Mouse (Mus musculus) natural killer cell, adult 2 months (primary cell): ENCODE results near the gene Serpina3g.

Experiments
- DNase-seq, 2 experiments: peaks; one replicate each; pipeline ENCODE4 v3.0.0; 2022; ENCODE audit warnings: low spot score in 2 of 2

Serpina3g gene

DNA sequence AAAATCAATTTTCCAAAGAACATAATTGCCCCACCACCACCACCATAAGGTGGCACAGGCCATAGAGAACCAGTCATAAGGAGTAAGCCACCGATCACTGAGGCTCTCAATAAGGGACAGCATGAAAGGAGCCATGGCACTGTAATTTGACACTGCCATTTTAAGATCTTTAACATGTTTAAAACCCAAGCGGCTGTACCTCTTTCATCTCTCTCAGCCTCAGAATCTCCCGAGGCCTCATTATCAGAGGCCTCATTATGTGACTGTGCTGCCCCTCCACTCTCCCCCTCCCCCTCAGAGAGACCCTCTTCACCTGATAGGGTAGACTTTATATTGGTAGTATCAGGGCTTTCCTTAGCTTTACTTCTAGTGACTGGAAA is 43.0 kb downstream of the Serpina3g start:
- no peak for DNase-seq

DNA sequence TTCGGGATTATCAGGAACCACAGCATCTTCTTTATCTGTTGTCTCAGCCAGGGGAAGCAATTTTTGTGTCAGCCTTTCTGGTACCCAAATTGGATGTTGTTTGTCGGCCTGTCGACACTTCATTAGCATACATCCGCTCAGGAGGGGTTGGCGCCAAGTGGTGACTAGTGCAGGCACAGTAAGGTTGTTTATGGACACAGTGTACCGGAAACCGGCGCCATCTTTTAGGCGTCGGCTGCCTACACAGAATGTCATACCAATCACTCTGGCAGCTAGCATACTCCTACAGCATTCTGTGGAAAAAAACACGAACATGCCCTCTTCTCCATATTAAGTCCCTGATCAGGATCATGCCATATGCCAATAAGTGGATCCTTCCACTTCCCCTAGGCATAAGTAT is 47.3 kb downstream of the Serpina3g start:
- no peak for DNase-seq

DNA sequence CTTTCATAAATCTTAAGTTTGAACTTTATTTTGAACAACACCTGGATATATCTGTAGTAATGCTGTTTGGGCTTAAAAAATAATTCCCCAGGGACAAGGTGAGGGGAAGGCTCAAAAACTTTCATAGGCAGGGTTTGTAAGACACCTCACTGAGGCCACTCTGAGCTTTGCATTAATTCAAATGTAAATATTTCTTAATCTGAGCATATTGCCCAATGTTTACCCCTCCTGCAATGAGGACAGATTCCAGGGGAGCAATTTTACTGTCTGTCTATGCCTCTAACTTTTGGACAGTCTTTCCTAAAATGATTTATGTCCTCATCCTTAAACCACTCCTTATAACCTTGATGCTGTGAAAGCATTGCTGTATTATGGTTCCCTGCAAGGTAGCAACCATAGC is 52.3 kb downstream of the Serpina3g start:
- DNase-seq = no peak

DNA sequence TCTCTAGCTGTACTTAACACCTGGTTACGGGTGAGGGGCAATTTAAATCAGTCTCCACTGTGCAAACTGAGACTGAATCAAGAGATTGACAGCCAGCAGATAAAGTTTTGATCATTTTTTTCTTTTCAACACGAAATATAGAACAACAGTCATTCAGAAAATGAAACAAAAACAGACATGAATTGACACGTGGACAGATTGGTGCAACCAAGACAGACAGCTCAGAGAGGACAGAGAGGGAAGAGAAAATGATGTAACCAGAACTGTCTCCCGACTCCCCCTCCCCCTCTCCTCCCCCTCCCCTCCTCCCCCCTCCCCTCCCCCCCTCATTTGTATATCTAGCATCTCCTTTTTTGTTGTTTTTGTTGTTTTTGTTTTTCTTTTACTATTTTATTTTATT is 53.8 kb downstream of the Serpina3g start:
- no peak for DNase-seq
